18 mouse cellular contexts compared by ENCODE assay signal in the genomic region with DNA sequence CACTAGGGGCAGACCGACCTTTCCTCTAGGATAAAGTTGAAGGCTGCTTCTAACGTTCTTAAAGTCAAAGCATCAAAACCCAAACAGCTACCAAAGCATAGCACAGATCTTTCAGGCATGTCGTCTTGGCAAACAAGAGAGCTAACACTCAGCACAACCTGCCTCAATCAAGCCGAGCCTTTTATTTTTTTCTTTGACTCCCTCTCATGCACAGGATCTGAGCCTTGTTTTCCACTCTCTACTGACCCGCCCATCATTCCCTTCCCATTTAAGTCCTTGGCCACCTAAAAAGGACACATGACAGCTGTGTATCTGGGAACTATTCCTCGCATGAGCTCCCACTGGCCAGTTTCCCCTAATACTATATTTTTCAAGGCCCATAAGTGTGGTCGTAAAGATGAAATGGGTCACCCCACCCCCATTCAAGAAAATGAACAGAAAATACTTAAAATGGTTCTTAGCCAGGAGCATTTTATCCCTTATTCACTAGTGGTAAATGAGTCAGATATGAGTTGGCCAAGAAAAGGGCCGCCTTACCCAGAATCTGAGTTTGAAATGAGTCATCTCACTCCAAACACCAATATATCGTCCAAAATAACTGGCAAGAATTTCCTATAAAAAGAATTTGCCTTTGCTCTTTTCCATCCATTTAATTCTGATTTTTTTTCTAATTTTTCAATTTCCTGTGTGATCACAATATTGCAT.
DNase-seq lines count a peak whose midpoint lies in the region; ATAC-seq and TF ChIP-seq lines count a peak whose summit lies in the region.
"Had no signal": no experiment of that assay in that cellular context is flagged by ENCODE, and none has a peak within 500 bp of the region (broad histone marks: within the 10 kb centered on the region; RNA-seq: fewer than 3 reads in every experiment).

No protein-coding gene starts in this region.

- no peak for TF ChIP-seq POLR2A in CH12.LX (IDR thresholded peaks at IDR 0.05; ENCODE audit: low read depth, low read length)
- no peak for TF ChIP-seq POLR2A in limb, embryonic 14.5 days (IDR thresholded peaks at IDR 0.05; ENCODE audit: borderline replicate concordance, extremely low read depth, insufficient read depth, insufficient read length)

- TF ChIP-seq CTCF in CH12.LX (conservative IDR thresholded peaks at IDR 0.05 in 1 of 2, IDR thresholded peaks at IDR 0.05 in 1 of 2; ENCODE audit: low read depth in 2 of 2, low read length in 2 of 2): no peak

- no peaks in the 10 kb centered on the region for H3K36me3 ChIP-seq in CH12.LX (replicated peaks in 1 of 2; ENCODE audit: control insufficient read depth in 1 of 2, insufficient read depth in 1 of 2, low read length in 1 of 2)
- H3K36me3 ChIP-seq in limb, embryonic 14.5 days (ENCODE audit: control insufficient read depth, insufficient read depth, low read length): no peaks in the 10 kb centered on the region
- H3K36me3 ChIP-seq: embryonic facial prominence, embryonic 15.5 days; neural tube, embryonic 13.5 days had no signal

- H3K4me2 ChIP-seq in CH12.LX (ENCODE audit: insufficient read depth, low read depth, poor library complexity, severe bottlenecking): 0 out of 2 replicates have a peak overlapping the region, but pooled peaks have one; percentile 22
- H3K4me2 ChIP-seq in limb, embryonic 14.5 days (replicated peaks; ENCODE audit: low read depth, low read length, severe bottlenecking): no peak overlapping the region
- H3K4me2 ChIP-seq: embryonic facial prominence, embryonic 15.5 days; neural tube, embryonic 13.5 days had no signal

- peak; percentile 71; the same call in 1 of the 2 replicates for ATAC-seq in limb, embryonic 14.5 days (ENCODE audit: low FRiP score, low read depth)
- ATAC-seq: CD4-positive, CD25-positive, alpha-beta regulatory T cell, adult 4 months; forebrain, embryonic 14.5 days had no signal

- in situ Hi-C loops in CH12.LX (cut with MboI; ENCODE audit: low pct_ligation_motif_present, low pct_unique_long_range_greater_than_20kb, low sequenced_read_pairs): no loop called here

- WGBS in limb, embryonic 14.5 days: 60% methylated on average over 9 of the region's 9 CpGs

- TF ChIP-seq EP300 in CH12.LX (IDR thresholded peaks at IDR 0.05; ENCODE audit: low read length): no peak

- H3K4me3 ChIP-seq in CH12.LX (replicated peaks in 1 of 3; ENCODE audit: low read depth in 2 of 3, low read length in 2 of 3, poor library complexity in 1 of 3): no peak overlapping the region
- no peak overlapping the region for H3K4me3 ChIP-seq in limb, embryonic 14.5 days (replicated peaks; ENCODE audit: low read length)
- H3K4me3 ChIP-seq: embryonic facial prominence, embryonic 15.5 days; neural tube, embryonic 13.5 days had no signal

- H3K9ac ChIP-seq in CH12.LX (ENCODE audit: insufficient read depth, low read depth): peak overlapping the region; percentile 51
- H3K9ac ChIP-seq in limb, embryonic 14.5 days (ENCODE audit: low read depth, low read length, severe bottlenecking): no peak overlapping the region
- H3K9ac ChIP-seq: embryonic facial prominence, embryonic 15.5 days; neural tube, embryonic 13.5 days had no signal

- H3K79me2 ChIP-seq in CH12.LX (replicated peaks; ENCODE audit: control insufficient read depth, extremely low read depth, insufficient read depth, poor library complexity, severe bottlenecking): no peaks in the 10 kb centered on the region

- H3K27ac ChIP-seq in CH12.LX (ENCODE audit: insufficient read depth, low read depth): no peak overlapping the region
- 0 out of 2 replicates have a peak overlapping the region, but pooled peaks have one; percentile 9 for H3K27ac ChIP-seq in limb, embryonic 14.5 days (replicated peaks; ENCODE audit: low read depth, low read length)
- H3K27ac ChIP-seq: embryonic facial prominence, embryonic 15.5 days; neural tube, embryonic 13.5 days had no signal

- peak; percentile 19 for DNase-seq in adrenal gland, postnatal 14 days
- DNase-seq in adrenal gland, adult 8-10 months: no peak
- peak; percentile 9 to 15 for DNase-seq in left cerebral cortex, adult 18-20 months (ENCODE audit: low spot score in 2 of 2)
- no peak for DNase-seq in left cerebral cortex, postnatal 10 days (ENCODE audit: extremely low spot score in 1 of 2, low spot score in 2 of 2)
- no peak for DNase-seq in CH12.LX (ENCODE audit: extremely low read depth)
- DNase-seq in limb, embryonic 14.5 days (ENCODE audit: low spot score): peak; percentile 53
- DNase-seq in kidney, postnatal 4 days: no peak
- DNase-seq in cerebellum, postnatal 14 days: no peak
- DNase-seq: cerebellum, adult 11-12 months; gastrocnemius, postnatal 14 days; kidney, adult 11 months; kidney, postnatal 14 days; lung, adult 18-20 months; midbrain, embryonic 14.5 days had no signal

- H3K27me3 ChIP-seq in CH12.LX (replicated peaks): no peaks in the 10 kb centered on the region
- H3K27me3 ChIP-seq in limb, embryonic 14.5 days (ENCODE audit: control insufficient read depth, insufficient read depth, low read length): no peaks in the 10 kb centered on the region
- H3K27me3 ChIP-seq: embryonic facial prominence, embryonic 15.5 days; neural tube, embryonic 13.5 days had no signal

- intact Hi-C loops in left cerebral cortex, postnatal 10 days (cut with DNase I): no loop called here

- dilution Hi-C loops in CH12.LX (cut with MboI; ENCODE audit: extremely low pct_ligation_motif_present, extremely low pct_unique_long_range_greater_than_20kb, low sequenced_read_pairs): no loop called here

- no peaks in the 10 kb centered on the region for H3K4me1 ChIP-seq in CH12.LX (ENCODE audit: control insufficient read depth in 1 of 2, insufficient read depth in 2 of 2)
- 0 out of 2 replicates have a peak, but pooled peaks cover 9% of the 10 kb centered on the region for H3K4me1 ChIP-seq in limb, embryonic 14.5 days (ENCODE audit: control insufficient read depth, insufficient read depth, low read length)
- H3K4me1 ChIP-seq: embryonic facial prominence, embryonic 15.5 days; neural tube, embryonic 13.5 days had no signal

- H3K9me3 ChIP-seq in CH12.LX (replicated peaks; ENCODE audit: low read length): no peaks in the 10 kb centered on the region
- no peaks in the 10 kb centered on the region for H3K9me3 ChIP-seq in limb, embryonic 14.5 days (ENCODE audit: control insufficient read depth, low read length)
- H3K9me3 ChIP-seq: embryonic facial prominence, embryonic 15.5 days; neural tube, embryonic 13.5 days had no signal

- TF ChIP-seq RAD21 in CH12.LX (IDR thresholded peaks at IDR 0.05; ENCODE audit: low read depth, low read length): no peak

TF ChIP-seq in CH12.LX, 34 proteins besides CTCF, POLR2A, EP300 and RAD21:
- TF ChIP-seq IRF4 (IDR thresholded peaks at IDR 0.05; ENCODE audit: low read depth, low read length) (peak; percentile 10; the same call in 1 of the 2 replicates), HCFC1 (IDR thresholded peaks at IDR 0.05; ENCODE audit: low read depth, low read length) (no peak)

Comparison
In these comparisons a context has a peak if more than half of its experiments do, and no peak if none do; other contexts are left out.
1. DNase-seq: peak in adrenal gland, postnatal 14 days (single experiment), left cerebral cortex, adult 18-20 months (2 of 2) and limb, embryonic 14.5 days (single experiment); none in adrenal gland, adult 8-10 months (single experiment), left cerebral cortex, postnatal 10 days (0 of 2), CH12.LX (single experiment), kidney, postnatal 4 days (0 of 2) and cerebellum, postnatal 14 days (0 of 2).